Mouse (Mus musculus) effector memory CD4-positive, alpha-beta T cell, adult 7 months (primary cell): ENCODE results near the gene Phf21a. TPM values are rescaled to one million over a fixed set of nuclear protein-coding genes. Genes with fewer than 3 reads are reported as not detected.

Experiments used
- polyA plus RNA-seq: library from polyadenylated mRNA; unstranded; fragments of 100-300 nt; shearing (Covaris generic); gene quantifications from one replicate; pipeline ENCODE4 v1.2.1, GENCODE M21; 2017

The Phf21a gene
- 43.4 TPM for polyA plus RNA-seq

GRCm38 (mm10) chr2:92092817-92093216, at the start of gene Phf21a:
Phf21a (plus strand) TSS chr2:92093117.

GRCm38 (mm10) chr2:92374514-92374913, 281.6 kb downstream of the Phf21a start, which contains the start of the genes Pex16 and Large2:
Pex16 (plus strand) TSS chr2:92374676.
Large2 (minus strand) TSS chr2:92374869.

GRCm38 (mm10) chr2:92381901-92382588, 289.1 kb downstream of the Phf21a start, which contains the start of gene 1700029I15Rik:
1700029I15Rik (plus strand) TSS chr2:92382538.

GRCm38 (mm10) chr2:92401091-92401561, 308.2 kb downstream of the Phf21a start, which contains the start of gene Mapk8ip1:
Mapk8ip1 (minus strand) TSS chr2:92401263.

Other genes with a start within 250 kb of the Phf21a start
- gene Chrm4, start 165.9 kb upstream of the Phf21a start, polyA plus RNA-seq = 0.88 TPM
- gene Mdk, start 160.8 kb upstream of the Phf21a start, polyA plus RNA-seq = 0.69 TPM
- not detected for gene Gm9821, start 147.4 kb upstream of the Phf21a start, polyA plus RNA-seq
- 200 TPM for gene Dgkz, start 117.3 kb upstream of the Phf21a start, polyA plus RNA-seq
- gene Creb3l1, start 68.6 kb upstream of the Phf21a start, polyA plus RNA-seq = 0.43 TPM